Mouse (Mus musculus): ENCODE measurements around the gene Tnni1.

DNA sequence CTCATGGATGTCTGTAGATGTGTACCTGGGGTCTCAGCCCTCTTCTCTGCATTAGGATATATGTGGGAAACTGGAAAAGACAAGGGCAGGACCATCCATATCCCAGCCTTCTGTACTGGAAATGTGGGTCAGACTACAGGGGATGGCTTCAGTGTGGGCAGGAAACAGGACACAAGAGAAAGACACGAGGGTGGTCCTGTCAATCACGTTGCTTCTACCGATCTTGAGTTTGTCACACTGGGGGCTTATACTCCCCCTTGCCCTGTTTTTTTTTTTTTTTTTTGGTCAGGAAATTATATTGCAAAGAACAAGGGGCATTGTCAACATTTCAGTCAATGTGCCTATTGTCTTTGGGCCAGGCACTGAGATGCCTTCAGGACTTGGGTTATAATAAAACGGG, 59.4 kb downstream of the Tnni1 start:
- TF ChIP-seq POLR2A (IDR thresholded peaks at IDR 0.05; ENCODE audit: borderline replicate concordance, insufficient read depth, low read length) = no peak
- no peak for TF ChIP-seq CTCF (IDR thresholded peaks at IDR 0.05; ENCODE audit: borderline replicate concordance, insufficient read depth, low read depth, low read length)
